Mouse (Mus musculus): ENCODE measurements around the gene Mios.

The Mios gene

GRCm38 (mm10) chr6:8283255-8283654 lies 74.2 kb downstream of the Mios start:
- no peak for DNase-seq

- DNase-seq, result no peak
Observed at GRCm38 (mm10) chr6:8285401-8285960, 76.5 kb downstream of the Mios start.
